Mouse (Mus musculus) bone marrow, adult 2 months (tissue): ENCODE data around the gene Trmt1. TPM values are rescaled to one million over a fixed set of nuclear protein-coding genes. Genes with fewer than 3 reads are reported as not detected.

Experiments
- H3K27ac ChIP-seq: fragments of 200-500 bp; 2 replicates; pipeline ENCODE4 v1.5.1; 2012; ENCODE audit warnings: low read depth, mild to moderate bottlenecking, control low read depth, inconsistent platforms, low read length; ENCODE audit not compliant: control insufficient read depth, poor library complexity, insufficient read depth
- H3K4me1 ChIP-seq: fragments of 200-500 bp; 2 replicates; pipeline ENCODE4 v1.6.1; 2011; ENCODE audit warnings: low read length; ENCODE audit not compliant: control insufficient read depth, insufficient read depth
- H3K4me3 ChIP-seq: fragments of 200-500 bp; replicated peaks from 2 replicates; pipeline ENCODE3; 2011; ENCODE audit warnings: mild to moderate bottlenecking, low read depth, low read length, control low read depth; ENCODE audit not compliant: control insufficient read depth
- CTCF ChIP-seq: fragments of 200-500 bp; IDR thresholded peaks from 2 replicates; pipeline ENCODE4 v1.5.1; 2011; ENCODE audit warnings: low read length, control low read depth; ENCODE audit not compliant: control insufficient read depth, insufficient read depth
- POLR2A ChIP-seq: fragments of 200-500 bp; IDR thresholded peaks from 2 replicates; pipeline ENCODE4 v1.6.1; 2011; ENCODE audit warnings: low read depth, mild to moderate bottlenecking, control low read depth, low read length, borderline replicate concordance; ENCODE audit not compliant: control insufficient read depth
- WGBS: fragments of 180-500 bp; shearing (Covaris S2); methylation state at CpG from one replicate; pipeline ENCODE4 v1.1.7; 2018; 5-methylcytosine and 5-hydroxymethylcytosine counted together
- polyA plus RNA-seq: library from polyadenylated mRNA; stranded (reverse); fragments of >200 nt; gene quantifications from 2 replicates; pipeline ENCODE4 v1.2.4, GENCODE M21; 2011; ENCODE audit warnings: low replicate concordance; ENCODE audit not compliant: missing spikeins, insufficient read depth, insufficient read length

Gene Trmt1
- polyA plus RNA-seq, 1 experiment: 134 TPM

DNA sequence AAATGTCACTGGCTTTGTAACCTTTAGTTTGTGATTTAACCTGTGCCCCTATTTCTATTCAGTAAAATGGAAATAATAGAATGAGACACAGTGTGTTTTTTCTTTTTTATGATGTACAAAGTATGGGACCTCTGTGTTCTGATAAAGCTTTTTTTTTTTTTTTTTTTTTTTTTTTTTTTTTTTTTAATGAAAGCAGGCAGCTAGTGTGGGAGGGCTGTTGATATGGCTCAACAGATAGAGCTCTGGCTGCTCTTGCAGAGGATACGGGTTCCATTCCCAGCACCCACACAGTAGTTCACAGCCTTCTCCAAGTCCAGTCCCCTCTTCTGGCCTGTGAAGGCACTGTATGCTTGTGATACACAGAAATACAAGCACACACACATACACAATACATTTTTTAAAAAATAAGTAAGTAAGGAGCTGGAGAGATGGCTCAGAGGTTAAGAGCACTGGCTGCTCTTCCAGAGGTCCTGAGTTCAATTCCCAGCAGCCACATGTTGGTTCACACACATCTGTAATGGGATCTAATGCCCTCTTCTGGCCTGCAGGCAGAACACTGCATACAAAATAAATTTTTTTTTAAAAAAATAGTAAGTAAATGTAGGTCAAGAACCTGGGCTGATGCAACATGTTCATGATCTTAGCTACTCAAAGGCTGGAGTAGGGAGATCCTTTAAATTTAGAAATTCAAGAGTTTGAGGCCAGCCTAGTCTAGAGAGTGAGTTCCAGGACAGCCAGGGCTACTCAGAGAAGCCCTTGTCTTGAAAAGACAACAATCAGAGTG lies 44.3 kb upstream of the Trmt1 start:
- WGBS: 63% methylated on average over 1 of the region's 1 CpGs
- no peak overlapping the region for H3K27ac ChIP-seq
- no peaks in the 10 kb centered on the region for H3K4me1 ChIP-seq
- H3K4me3 ChIP-seq: no peak overlapping the region
- no peak for TF ChIP-seq POLR2A
- TF ChIP-seq CTCF: no peak

- no peak overlapping the region for H3K27ac ChIP-seq
- H3K4me1 ChIP-seq: no peaks in the 10 kb centered on the region
- TF ChIP-seq POLR2A: no peak
- TF ChIP-seq CTCF: no peak
- no peak overlapping the region for H3K4me3 ChIP-seq
- WGBS: 72% methylated on average over 5 of the region's 5 CpGs
Observed at GRCm38 (mm10) chr8:84643019-84643418, 43.1 kb upstream of the Trmt1 start.

- no peak overlapping the region for H3K27ac ChIP-seq
Observed at GRCm38 (mm10) chr8:84646800-84647199, 39.3 kb upstream of the Trmt1 start.

DNA sequence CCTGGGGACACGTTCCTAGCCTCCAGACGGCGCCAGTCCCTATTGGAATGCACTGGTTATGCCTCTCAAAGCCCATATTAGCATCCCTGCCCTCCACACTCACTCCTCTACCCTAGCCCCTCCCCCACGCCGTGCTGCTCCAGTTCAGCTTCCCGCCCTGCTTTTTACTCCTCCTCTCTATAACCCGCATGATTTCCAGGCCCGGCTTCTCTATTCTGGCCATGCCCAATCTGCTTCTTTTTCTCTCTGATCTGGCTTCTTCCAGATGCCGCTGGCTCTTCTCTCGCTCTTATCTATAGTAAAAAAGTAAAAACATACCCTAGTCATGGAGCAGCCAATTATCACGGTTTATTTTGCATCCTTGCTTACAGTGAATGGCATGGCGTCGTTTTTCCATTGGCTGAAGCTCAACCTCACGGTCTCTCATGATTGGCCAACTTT lies 38.6 kb upstream of the Trmt1 start:
- WGBS: 35% methylated on average over 14 of the region's 14 CpGs
- Histone ChIP-seq H3K4me1 (no peaks in the 10 kb centered on the region), H3K4me3 (no peak overlapping the region), H3K27ac (no peak overlapping the region)
- no peak for TF ChIP-seq POLR2A
- no peak for TF ChIP-seq CTCF

More at GRCm38 (mm10) chr8:84646800-84647199, 39.3 kb upstream of the Trmt1 start:
- no peak overlapping the region for H3K4me3 ChIP-seq
- WGBS: 65% methylated on average over 6 of the region's 6 CpGs
- TF ChIP-seq CTCF: no peak
- no peak for TF ChIP-seq POLR2A
- H3K4me1 ChIP-seq: no peaks in the 10 kb centered on the region

DNA sequence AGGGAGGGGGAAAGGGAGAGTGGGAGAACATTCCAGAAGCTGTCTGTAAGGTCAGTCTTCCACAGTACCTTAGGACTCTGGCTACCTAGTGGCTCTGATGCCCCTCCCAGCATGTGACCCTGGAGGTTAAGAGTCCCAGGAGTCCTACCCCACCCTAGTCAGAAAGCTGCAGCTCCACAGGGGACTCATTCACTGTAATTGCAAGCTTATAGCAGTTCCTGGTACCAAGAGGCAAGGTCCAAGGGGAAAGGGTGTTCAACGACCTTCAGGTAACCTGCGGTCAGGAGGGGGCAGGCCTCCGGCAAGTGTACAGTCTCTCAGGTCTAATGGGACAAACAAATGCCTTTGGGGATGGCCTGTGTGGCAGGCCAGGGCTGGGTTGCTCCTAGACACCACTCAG lies 35.9 kb upstream of the Trmt1 start:
- TF ChIP-seq CTCF (no peak), POLR2A (no peak)
- no peak overlapping the region for H3K27ac ChIP-seq
- no peaks in the 10 kb centered on the region for H3K4me1 ChIP-seq
- WGBS: 79% methylated on average over 3 of the region's 3 CpGs
- H3K4me3 ChIP-seq: no peak overlapping the region

GRCm38 (mm10) chr8:84653092-84653631 lies 32.9 kb upstream of the Trmt1 start:
- 73% methylated on average over 9 of the region's 9 CpGs for WGBS
- Histone ChIP-seq H3K4me1 (peaks cover 1% of the 10 kb centered on the region; the same call in 1 of the 2 replicates), H3K27ac (no peak overlapping the region), H3K4me3 (no peak overlapping the region)
- no peak for TF ChIP-seq POLR2A
- TF ChIP-seq CTCF: no peak

- Histone ChIP-seq H3K4me1 (peaks cover 1% of the 10 kb centered on the region; the same call in 1 of the 2 replicates), H3K4me3 (no peak overlapping the region), H3K27ac (no peak overlapping the region)
- 58% methylated on average over 4 of the region's 4 CpGs for WGBS
- TF ChIP-seq CTCF (peak; percentile 40; the same call in 1 of the 2 replicates), POLR2A (no peak)
Observed at GRCm38 (mm10) chr8:84654597-84654996, 31.5 kb upstream of the Trmt1 start.

GRCm38 (mm10) chr8:84655336-84656190 lies 30.5 kb upstream of the Trmt1 start:
- TF ChIP-seq CTCF (no peak), POLR2A (no peak)
- no peak overlapping the region for H3K4me3 ChIP-seq
- no peak overlapping the region; the same call in 1 of the 2 replicates for H3K27ac ChIP-seq
- peaks cover 4% of the 10 kb centered on the region for H3K4me1 ChIP-seq
- 11% methylated on average over 15 of the region's 15 CpGs for WGBS
